Comparison of ENCODE assay signal across 18 mouse cellular contexts in genomic region chr12:27311316-27311832, GRCm38 (mm10). TPM values are rescaled to one million over a fixed set of nuclear protein-coding genes. Genes with fewer than 3 reads are reported as not detected.
DNase-seq lines count a peak whose midpoint lies in the region; ATAC-seq lines count a peak whose summit lies in the region.
"Had no signal": no experiment of that assay in that cellular context is flagged by ENCODE, and none has a peak within 500 bp of the region (broad histone marks: within the 10 kb centered on the region; RNA-seq: fewer than 3 reads in every experiment).

No protein-coding gene starts in this region.

- H3K27me3 ChIP-seq in hindbrain, embryonic 10.5 days (ENCODE audit: insufficient read depth, poor library complexity, severe bottlenecking), result no peaks in the 10 kb centered on the region
- no peaks in the 10 kb centered on the region for H3K27me3 ChIP-seq in hindbrain, embryonic 14.5 days (ENCODE audit: control insufficient read depth, insufficient read depth, low read length)
- no peaks in the 10 kb centered on the region for H3K27me3 ChIP-seq in limb, embryonic 13.5 days
- H3K27me3 ChIP-seq: embryonic facial prominence, embryonic 12.5 days; megakaryocyte, embryonic 14.5 days; stomach, embryonic 15.5 days had no signal

- H3K9ac ChIP-seq in hindbrain, embryonic 14.5 days, result no peak overlapping the region
- no peak overlapping the region for H3K9ac ChIP-seq in limb, embryonic 13.5 days
- H3K9ac ChIP-seq: embryonic facial prominence, embryonic 12.5 days; liver, embryonic 14.5 days; stomach, embryonic 15.5 days had no signal

- DNase-seq in hindbrain, embryonic 10.5 days (ENCODE audit: low spot score), result no peak
- no peak for DNase-seq in hindbrain, embryonic 14.5 days (ENCODE audit: low spot score)
- DNase-seq in lung, postnatal 10 days, result peak; percentile 41
- no peak for DNase-seq in lung, postnatal 36 days
- peak; percentile 42 for DNase-seq in embryo, embryonic 11 days
- no peak for DNase-seq in adrenal gland, postnatal 36 days
- DNase-seq in layer of hippocampus, adult 11-12 months (ENCODE audit: low spot score), result no peak
- DNase-seq: adrenal gland, postnatal 14 days; cerebellum, adult 9-11 months; heart, postnatal 36 days; kidney, postnatal 25 days; thymus, postnatal 14 days had no signal

- H3K4me1 ChIP-seq in hindbrain, embryonic 10.5 days (replicated peaks), result peaks cover 33% of the 10 kb centered on the region
- no peaks in the 10 kb centered on the region for H3K4me1 ChIP-seq in hindbrain, embryonic 14.5 days (replicated peaks; ENCODE audit: control insufficient read depth, insufficient read depth, low read length)
- peaks cover 34% of the 10 kb centered on the region for H3K4me1 ChIP-seq in limb, embryonic 13.5 days
- H3K4me1 ChIP-seq: megakaryocyte, embryonic 14.5 days had no signal

- H3K4me2 ChIP-seq in hindbrain, embryonic 14.5 days (replicated peaks), result no peak overlapping the region
- peak overlapping the region; percentile 45; the same call in 1 of the 2 replicates for H3K4me2 ChIP-seq in limb, embryonic 13.5 days (replicated peaks)
- H3K4me2 ChIP-seq: stomach, embryonic 15.5 days had no signal

- H3K4me3 ChIP-seq in hindbrain, embryonic 10.5 days, result no peak overlapping the region
- H3K4me3 ChIP-seq in hindbrain, embryonic 14.5 days (replicated peaks; ENCODE audit: low read length), result no peak overlapping the region
- H3K4me3 ChIP-seq in limb, embryonic 13.5 days, result no peak overlapping the region
- H3K4me3 ChIP-seq: embryonic facial prominence, embryonic 12.5 days; megakaryocyte, embryonic 14.5 days; stomach, embryonic 15.5 days had no signal

- no peaks in the 10 kb centered on the region for H3K36me3 ChIP-seq in hindbrain, embryonic 10.5 days
- no peaks in the 10 kb centered on the region for H3K36me3 ChIP-seq in hindbrain, embryonic 14.5 days (replicated peaks; ENCODE audit: control insufficient read depth, insufficient read depth)
- no peaks in the 10 kb centered on the region for H3K36me3 ChIP-seq in limb, embryonic 13.5 days
- H3K36me3 ChIP-seq: embryonic facial prominence, embryonic 12.5 days; stomach, embryonic 15.5 days had no signal

- H3K9me3 ChIP-seq in hindbrain, embryonic 10.5 days, result no peaks in the 10 kb centered on the region
- no peaks in the 10 kb centered on the region for H3K9me3 ChIP-seq in hindbrain, embryonic 14.5 days (ENCODE audit: control insufficient read depth, low read length)
- no peaks in the 10 kb centered on the region for H3K9me3 ChIP-seq in limb, embryonic 13.5 days
- H3K9me3 ChIP-seq: embryonic facial prominence, embryonic 12.5 days; megakaryocyte, embryonic 14.5 days; stomach, embryonic 15.5 days had no signal

- H3K27ac ChIP-seq in hindbrain, embryonic 10.5 days, result peak overlapping the region; percentile 77
- no peak overlapping the region for H3K27ac ChIP-seq in hindbrain, embryonic 14.5 days
- peak overlapping the region; percentile 58; the same call in 1 of the 2 replicates for H3K27ac ChIP-seq in limb, embryonic 13.5 days
- H3K27ac ChIP-seq: liver, embryonic 14.5 days; stomach, embryonic 15.5 days had no signal

- WGBS in hindbrain, embryonic 10.5 days, result 42% methylated on average over 5 of the region's 5 CpGs
- WGBS in hindbrain, embryonic 14.5 days, result 35% methylated on average over 5 of the region's 5 CpGs
- 30% methylated on average over 5 of the region's 5 CpGs for WGBS in limb, embryonic 13.5 days

- no peak for ATAC-seq in hindbrain, embryonic 14.5 days (ENCODE audit: low FRiP score)
- no peak for ATAC-seq in limb, embryonic 13.5 days (ENCODE audit: low FRiP score, low read depth)

RNA-seq across cellular contexts. Expression of gene Sox11, which starts 31.0 kb away (rescaled TPM):
- 295 and 388 TPM in 2 replicates for polyA plus RNA-seq in hindbrain, embryonic 10.5 days (2016; fragmentation: Nextera tagmentation; extraction: Ambion mirVana)
- 336 and 376 TPM in 2 replicates for polyA plus RNA-seq in hindbrain, embryonic 14.5 days (2014; fragmentation: Nextera tagmentation; extraction: Ambion mirVana)
- 213 and 220 TPM in 2 replicates for polyA plus RNA-seq in limb, embryonic 13.5 days (2015; fragmentation: Nextera tagmentation; extraction: Ambion mirVana)
- under 1 TPM; 0.23 to 0.26 TPM for total RNA-seq in adrenal gland, postnatal 36 days (2021)
- total RNA-seq: MEL had no signal

Comparison
In these comparisons a context has a peak if more than half of its experiments do, and no peak if none do; other contexts are left out.
1. DNase-seq: peak in lung, postnatal 10 days (single experiment) and embryo, embryonic 11 days (single experiment); none in hindbrain, embryonic 10.5 days (single experiment), hindbrain, embryonic 14.5 days (single experiment), lung, postnatal 36 days (single experiment), adrenal gland, postnatal 36 days (0 of 2) and layer of hippocampus, adult 11-12 months (single experiment).